Mouse (Mus musculus) embryonic fibroblast, embryonic 13.5 days (primary cell): ENCODE results near the gene Tekt1.

Experiments used
- CTCF ChIP-seq: IDR thresholded peaks from 2 replicates; pipeline ENCODE4 v1.5.1; 2011; ENCODE audit warnings: mild to moderate bottlenecking, control low read depth, low read length, moderate library complexity, borderline replicate concordance; ENCODE audit not compliant: insufficient read depth
- POLR2A ChIP-seq: IDR thresholded peaks from 2 replicates; pipeline ENCODE4 v1.6.1; 2011; ENCODE audit warnings: low read depth, mild to moderate bottlenecking, control low read depth, low read length, moderate library complexity

DNA sequence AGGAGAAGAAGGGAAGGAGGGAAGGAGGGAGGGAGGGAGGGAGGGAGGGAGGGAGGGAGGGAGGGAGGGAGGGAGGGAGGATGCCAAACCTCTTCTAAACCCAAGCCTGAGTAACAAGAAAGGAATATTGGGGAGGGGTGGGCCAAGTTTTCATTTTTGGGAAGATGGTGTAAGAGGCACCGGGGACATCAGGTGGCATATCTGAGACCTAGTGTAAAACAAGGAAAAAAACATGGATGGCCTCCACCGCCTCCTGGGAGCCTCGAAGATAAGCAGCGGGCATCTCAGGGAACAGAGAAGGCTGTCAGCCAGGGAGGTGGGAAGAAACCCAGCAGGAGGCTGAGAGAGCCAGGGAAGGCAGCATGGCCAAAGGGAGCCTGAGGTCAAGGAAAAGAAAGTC lies 43.3 kb upstream of the Tekt1 start:
- TF ChIP-seq POLR2A (no peak), CTCF (no peak)
